Mouse (Mus musculus): ENCODE measurements around the gene Gm9970. TPM values are rescaled to one million over a fixed set of nuclear protein-coding genes. Genes with fewer than 3 reads are reported as not detected.
A peak's percentile ranks its signal among the peaks of the same experiment; 100 is the strongest.

Gene Gm9970
- polyA plus RNA-seq, 1 experiment from 2014 or later = 0.73 TPM

- ChIA-PET CTCF (interaction anchor here (0.9 kb wide), 1 partner anchor 12 kb away, joined by 3 read pairs; no protein-coding TSS in a partner anchor), POLR2A (no interaction called here)
- no peak for TF ChIP-seq CTCF (IDR thresholded peaks at IDR 0.05)
- ATAC-seq (no peak), DNase-seq (ENCODE audit: low read depth, low spot score) (no peak)
- no peaks in the 10 kb centered on the region for H3K27me3 ChIP-seq
- in situ Hi-C loops (cut with MboI; ENCODE audit: low pct_unique_long_range_greater_than_20kb) = no loop called here
Observed at GRCm38 (mm10) chr5:31204421-31204820, 36.6 kb downstream of the Gm9970 start.

- in situ Hi-C loops (cut with MboI; ENCODE audit: low pct_unique_long_range_greater_than_20kb) = no loop called here
Observed at GRCm38 (mm10) chr5:31203866-31204265, 37.2 kb downstream of the Gm9970 start.

GRCm38 (mm10) chr5:31202933-31203332 lies 38.1 kb downstream of the Gm9970 start:
- in situ Hi-C loops (cut with MboI; ENCODE audit: low pct_unique_long_range_greater_than_20kb) = no loop called here
- H3K27me3 ChIP-seq = no peaks in the 10 kb centered on the region
- ChIA-PET CTCF (interaction anchor here (0.6 to 1.8 kb wide), 4 partner anchors 9 to 72 kb away, joined by 3 to 5 read pairs (median 4); partner anchors contain the start of genes Eif2b4 and Snx17), POLR2A (interaction anchor here (1.4 to 2.3 kb wide), 2 partner anchors 10 to 38 kb away, joined by 6 to 14 read pairs; partner anchors contain the start of genes Eif2b4, Gm9970, Nrbp1 and Snx17)
- DNase-seq (ENCODE audit: low read depth, low spot score) (no peak), ATAC-seq (no peak)
- TF ChIP-seq CTCF (IDR thresholded peaks at IDR 0.05) = no peak

More at GRCm38 (mm10) chr5:31203866-31204265, 37.2 kb downstream of the Gm9970 start:
- ATAC-seq (no peak), DNase-seq (ENCODE audit: low read depth, low spot score) (no peak)
- ChIA-PET CTCF (interaction anchor here (0.9 kb wide), 2 partner anchors 12 kb away, joined by 3 read pairs; no protein-coding TSS in a partner anchor), POLR2A (no interaction called here)
- no peak for TF ChIP-seq CTCF (IDR thresholded peaks at IDR 0.05)
- no peaks in the 10 kb centered on the region for H3K27me3 ChIP-seq

GRCm38 (mm10) chr5:31201742-31202590 lies 39.1 kb downstream of the Gm9970 start, which contains the start of gene Zfp513:
Gene Zfp513 (minus strand): TSS chr5:31202303.
- no peak for TF ChIP-seq CTCF (IDR thresholded peaks at IDR 0.05)
- ChIA-PET POLR2A (interaction anchor here (0.5 to 3.3 kb wide), 7 partner anchors 9 to 125 kb away, joined by 3 to 14 read pairs (median 3); partner anchors contain the start of genes Eif2b4, Gm29609, Gm9970 and Gtf3c2), CTCF (interaction anchor here (1.0 to 1.8 kb wide), 3 partner anchors 8 to 16 kb away, joined by 3 to 5 read pairs (median 5); partner anchors contain the start of genes Eif2b4 and Snx17)
- peak; percentile 88 for ATAC-seq
- in situ Hi-C loops (cut with MboI; ENCODE audit: low pct_unique_long_range_greater_than_20kb) = no loop called here
- peak; percentile 99 for DNase-seq (ENCODE audit: low read depth, low spot score)
- no peaks in the 10 kb centered on the region for H3K27me3 ChIP-seq

- no peaks in the 10 kb centered on the region for H3K27me3 ChIP-seq
- TF ChIP-seq CTCF (IDR thresholded peaks at IDR 0.05) = no peak
- in situ Hi-C loops (cut with MboI; ENCODE audit: low pct_unique_long_range_greater_than_20kb) = no loop called here
- ATAC-seq (no peak), DNase-seq (ENCODE audit: low read depth, low spot score) (no peak)
- CTCF ChIA-PET = interaction anchor here (0.6 to 1.8 kb wide), 2 partner anchors 8 to 17 kb away, joined by 3 to 5 read pairs; partner anchors contain the start of genes Eif2b4 and Snx17
- POLR2A ChIA-PET = interaction anchor here (0.6 to 3.3 kb wide), 6 partner anchors 8 to 94 kb away, joined by 3 to 14 read pairs (median 4); partner anchors contain the start of genes Eif2b4, Fndc4, Gm29609 and Gm9970
Observed at GRCm38 (mm10) chr5:31201042-31201741, 39.8 kb downstream of the Gm9970 start.

- no peaks in the 10 kb centered on the region for H3K27me3 ChIP-seq
- ChIA-PET CTCF (interaction anchor here (0.6 kb wide), 1 partner anchor 19 kb away, joined by 3 read pairs; no protein-coding TSS in a partner anchor), POLR2A (interaction anchor here (0.6 to 3.3 kb wide), 5 partner anchors 13 to 95 kb away, joined by 3 to 12 read pairs (median 3); partner anchors contain the start of genes Fndc4, Gm29609, Gm9970 and Gtf3c2)
- DNase-seq (ENCODE audit: low read depth, low spot score) = no peak
- no peak for TF ChIP-seq CTCF (IDR thresholded peaks at IDR 0.05)
- no peak for ATAC-seq
- in situ Hi-C loops (cut with MboI; ENCODE audit: low pct_unique_long_range_greater_than_20kb) = no loop called here
Observed at GRCm38 (mm10) chr5:31200327-31200768, 40.7 kb downstream of the Gm9970 start.

- no peak for ATAC-seq
- ChIA-PET POLR2A (interaction anchor here (1.5 to 3.3 kb wide), 2 partner anchors 12 to 20 kb away, joined by 3 to 12 read pairs; partner anchors contain the start of genes Gm29609 and Gtf3c2), CTCF (interaction anchor here (0.6 kb wide), 1 partner anchor 19 kb away, joined by 3 read pairs; no protein-coding TSS in a partner anchor)
- no peak for DNase-seq (ENCODE audit: low read depth, low spot score)
- TF ChIP-seq CTCF (IDR thresholded peaks at IDR 0.05) = no peak
- H3K27me3 ChIP-seq = no peaks in the 10 kb centered on the region
- in situ Hi-C loops (cut with MboI; ENCODE audit: low pct_unique_long_range_greater_than_20kb) = no loop called here
Observed at GRCm38 (mm10) chr5:31199893-31200292, 41.1 kb downstream of the Gm9970 start.

GRCm38 (mm10) chr5:31199321-31199892 lies 41.6 kb downstream of the Gm9970 start:
- ATAC-seq (no peak), DNase-seq (ENCODE audit: low read depth, low spot score) (no peak)
- POLR2A ChIA-PET = interaction anchor here (1.5 to 3.3 kb wide), 2 partner anchors 12 to 19 kb away, joined by 3 to 12 read pairs; partner anchors contain the start of genes Gm29609 and Gtf3c2
- CTCF ChIA-PET = no interaction called here
- TF ChIP-seq CTCF (IDR thresholded peaks at IDR 0.05) = no peak
- in situ Hi-C loops (cut with MboI; ENCODE audit: low pct_unique_long_range_greater_than_20kb) = no loop called here
- no peaks in the 10 kb centered on the region for H3K27me3 ChIP-seq

- in situ Hi-C loops (cut with MboI; ENCODE audit: low pct_unique_long_range_greater_than_20kb) = no loop called here
- no peak for TF ChIP-seq CTCF (IDR thresholded peaks at IDR 0.05)
- DNase-seq (ENCODE audit: low read depth, low spot score) = no peak
- ChIA-PET POLR2A (interaction anchor here (1.1 to 1.5 kb wide), 3 partner anchors 9 to 18 kb away, joined by 3 to 10 read pairs (median 3); partner anchors contain the start of genes Gm29609 and Gtf3c2), CTCF (interaction anchor here (0.7 to 1.1 kb wide), 3 partner anchors 18 to 48 kb away, joined by 3 read pairs; no protein-coding TSS in a partner anchor)
- no peak for ATAC-seq
- no peaks in the 10 kb centered on the region for H3K27me3 ChIP-seq
Observed at GRCm38 (mm10) chr5:31198616-31199320, 42.3 kb downstream of the Gm9970 start.
